Mouse (Mus musculus) layer of hippocampus, adult 2 months (tissue): Measurements from ENCODE around the gene Svs1. TPM values are rescaled to one million over a fixed set of nuclear protein-coding genes. Genes with fewer than 3 reads are reported as not detected.

Experiments used
- DNase-seq, 2 experiments: peaks; one replicate each; pipeline ENCODE4 v3.0.0; 2022; ENCODE audit warnings: low spot score in 2 of 2
- H3K27ac ChIP-seq: fragments of 200-600 bp; 2 replicates; pipeline ENCODE4 v1.8.1; 2022
- H3K4me3 ChIP-seq: fragments of 200-600 bp; 2 replicates; pipeline ENCODE4 v1.8.1; 2022; ENCODE audit warnings: mild to moderate bottlenecking
- CTCF ChIP-seq: fragments of 200-600 bp; conservative IDR thresholded peaks from 2 replicates; pipeline ENCODE4 v1.8.1; 2022; ENCODE audit warnings: antibody characterized with exemption, mild to moderate bottlenecking, moderate library complexity
- total RNA-seq, 2 experiments: library from RNA; stranded (reverse); gene quantifications; 2 replicates each; pipeline ENCODE4 v1.2.3; 2021

Svs1 gene
- total RNA-seq, 2 experiments from 2014 or later: not detected

- H3K4me3 ChIP-seq: no peak overlapping the region
- TF ChIP-seq CTCF: no peak
Observed at GRCm38 (mm10) chr6:48989971-48990370, 3.3 kb downstream of the Svs1 start.

DNA sequence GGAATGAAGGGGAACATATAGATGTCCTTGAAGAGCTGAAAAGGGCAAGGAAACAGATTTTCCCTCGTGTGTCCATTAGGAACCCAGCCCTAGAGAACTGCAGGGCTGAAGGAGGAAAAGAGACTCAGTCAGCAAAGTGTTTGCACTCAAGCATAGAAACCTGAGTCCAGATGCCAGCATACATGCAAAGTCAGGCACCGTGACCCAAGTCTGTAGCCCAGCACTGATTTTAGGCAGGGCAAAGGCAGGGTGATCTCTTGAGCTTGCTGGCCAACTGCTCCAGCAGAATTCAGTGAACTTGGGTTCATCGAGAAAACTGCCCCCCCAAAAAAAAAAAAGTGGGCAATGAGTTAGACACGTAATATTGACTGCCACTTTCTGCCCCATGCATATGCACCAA is 5.3 kb downstream of the Svs1 start:
- no peak for DNase-seq
- Histone ChIP-seq H3K4me3 (no peak overlapping the region), H3K27ac (no peak overlapping the region)
- no peak for TF ChIP-seq CTCF

More at GRCm38 (mm10) chr6:48989971-48990370, 3.3 kb downstream of the Svs1 start:
- H3K27ac ChIP-seq: no peak overlapping the region
- no peak for DNase-seq

DNA sequence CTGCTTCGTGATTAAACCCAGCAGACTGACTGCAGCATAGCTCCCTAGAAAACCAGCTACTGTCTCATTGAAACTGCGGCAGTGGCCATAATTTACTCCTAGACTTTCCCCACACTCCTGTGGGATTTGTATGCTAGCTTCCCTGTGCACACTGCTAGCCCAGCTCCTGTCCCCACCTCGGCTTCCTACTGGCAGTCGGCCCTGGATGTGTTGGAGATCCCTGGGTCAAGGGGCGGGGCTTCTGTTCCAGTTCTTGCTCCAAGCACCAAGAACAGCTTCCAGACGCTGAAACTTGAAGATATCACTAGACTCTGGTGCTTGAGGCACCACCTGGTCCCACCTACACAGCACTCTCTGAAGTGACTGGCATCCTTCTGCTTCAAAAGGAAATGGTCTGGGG is 11.5 kb downstream of the Svs1 start:
- DNase-seq: no peak
- Histone ChIP-seq H3K27ac (no peak overlapping the region), H3K4me3 (no peak overlapping the region)
- no peak for TF ChIP-seq CTCF

- TF ChIP-seq CTCF: no peak
- no peak overlapping the region for H3K4me3 ChIP-seq
- no peak for DNase-seq
- no peak overlapping the region for H3K27ac ChIP-seq
Observed at GRCm38 (mm10) chr6:48998796-48999195, 12.1 kb downstream of the Svs1 start.

GRCm38 (mm10) chr6:49003381-49003780 is 16.7 kb downstream of the Svs1 start:
- no peak for DNase-seq
- Histone ChIP-seq H3K4me3 (no peak overlapping the region), H3K27ac (no peak overlapping the region)
- TF ChIP-seq CTCF: peak; percentile 73

GRCm38 (mm10) chr6:49007981-49008380 is 21.3 kb downstream of the Svs1 start:
- peak; percentile 56 to 62 for DNase-seq
- Histone ChIP-seq H3K27ac (no peak overlapping the region; the same call in 1 of the 2 replicates), H3K4me3 (peak overlapping the region; percentile 52)
- TF ChIP-seq CTCF: peak; percentile 91

DNA sequence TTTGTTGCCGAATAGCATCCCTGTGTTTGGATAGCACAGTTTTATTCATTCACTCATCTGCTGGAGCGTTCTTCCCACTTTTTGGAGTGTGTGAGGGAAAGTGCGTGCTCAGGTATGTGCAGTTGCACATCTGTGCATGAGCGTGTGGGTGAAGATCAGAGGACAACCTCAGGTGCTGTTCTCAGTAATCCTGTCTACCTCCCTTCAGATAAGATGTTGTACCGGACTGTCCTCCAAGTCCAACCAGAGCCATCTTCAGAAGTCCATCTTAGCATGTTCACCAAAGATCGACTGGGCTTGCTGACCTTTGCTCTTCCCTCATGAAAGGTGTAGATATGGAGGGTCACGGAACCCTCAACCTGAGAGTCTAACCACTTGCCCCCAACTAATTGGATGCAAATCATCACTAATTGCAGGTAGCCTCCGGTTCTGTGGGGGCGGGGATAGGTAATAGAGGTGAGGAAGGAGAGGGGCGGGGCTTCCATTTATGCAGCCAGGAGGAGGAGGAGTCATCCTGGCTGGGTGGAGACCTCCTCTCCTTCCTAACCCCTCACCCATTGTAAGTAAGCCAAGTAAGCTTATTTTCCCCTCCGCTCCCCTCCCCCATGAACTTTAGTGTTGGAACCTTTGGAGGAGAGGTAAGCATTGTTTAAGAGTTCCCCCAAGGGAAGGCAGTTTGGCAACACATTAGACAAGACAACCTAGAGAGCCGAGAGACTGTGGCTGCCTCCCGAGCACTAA is 21.9 kb downstream of the Svs1 start:
- peak overlapping the region; percentile 52 for H3K4me3 ChIP-seq
- no peak for DNase-seq
- no peak for TF ChIP-seq CTCF
- no peak overlapping the region; the same call in 1 of the 2 replicates for H3K27ac ChIP-seq

DNA sequence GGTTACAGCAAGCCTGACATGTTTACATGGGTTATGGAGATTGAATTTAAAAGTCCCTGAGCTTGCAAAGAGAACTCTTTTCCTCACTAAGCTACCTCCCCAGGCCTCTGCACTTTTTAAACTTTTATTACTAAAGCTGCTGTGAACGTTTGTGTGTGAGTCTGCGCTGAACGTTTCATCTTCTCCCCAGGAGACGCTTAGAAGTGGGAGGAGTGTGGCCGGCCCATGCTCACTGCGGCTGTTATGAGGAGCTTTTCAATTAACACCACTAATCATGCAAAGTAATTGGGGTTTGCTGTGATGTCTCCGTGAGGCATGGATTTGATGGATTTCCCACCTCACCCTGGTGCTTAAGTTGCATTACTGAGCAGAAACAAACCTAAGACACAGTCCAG is 22.5 kb downstream of the Svs1 start:
- Histone ChIP-seq H3K4me3 (no peak overlapping the region), H3K27ac (no peak overlapping the region)
- DNase-seq: no peak
- TF ChIP-seq CTCF: no peak

GRCm38 (mm10) chr6:49009665-49010064 is 23.0 kb downstream of the Svs1 start:
- Histone ChIP-seq H3K27ac (no peak overlapping the region), H3K4me3 (no peak overlapping the region)
- peak; percentile 57 for TF ChIP-seq CTCF
- DNase-seq: no peak

DNA sequence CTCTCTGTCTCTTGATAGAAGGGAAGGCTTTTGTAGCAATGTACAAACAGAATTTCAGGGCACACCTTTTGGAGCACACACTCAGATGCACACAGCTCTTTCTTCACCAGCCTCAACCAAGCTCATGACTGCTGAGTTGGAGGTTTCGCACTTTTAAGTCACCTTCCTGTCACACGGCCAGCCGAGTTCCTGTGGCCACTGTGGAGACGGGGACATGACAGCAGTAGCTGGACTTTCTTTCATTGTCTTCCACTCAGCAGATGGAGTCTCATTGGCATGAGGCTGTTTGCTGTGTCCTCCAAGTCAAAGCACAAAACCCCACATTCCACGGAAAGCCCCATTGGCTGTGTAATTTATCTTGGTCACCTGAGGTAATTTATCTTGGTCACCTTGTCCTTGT is 24.5 kb downstream of the Svs1 start:
- TF ChIP-seq CTCF: no peak
- DNase-seq: no peak
- H3K4me3 ChIP-seq: no peak overlapping the region
- H3K27ac ChIP-seq: no peak overlapping the region

DNA sequence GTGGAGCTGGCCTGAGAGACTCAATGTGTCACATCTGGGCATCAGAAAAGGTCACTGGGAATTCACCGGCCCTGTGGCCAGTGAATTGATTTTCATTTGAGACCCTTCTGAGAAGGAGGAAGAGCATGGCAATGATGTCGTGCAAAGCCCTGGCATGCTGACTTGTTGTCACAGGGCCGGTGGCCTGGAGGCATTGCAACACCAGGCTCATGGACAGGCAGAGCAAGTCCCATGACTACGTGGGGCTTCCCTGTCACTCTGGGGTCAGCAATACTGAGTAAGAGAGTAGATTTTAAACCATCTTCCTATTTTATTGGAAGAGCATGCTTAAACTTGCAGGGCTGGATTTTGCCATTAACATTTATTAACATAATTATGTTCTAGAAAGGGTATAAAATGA is 26.4 kb downstream of the Svs1 start:
- no peak for TF ChIP-seq CTCF
- Histone ChIP-seq H3K4me3 (no peak overlapping the region), H3K27ac (no peak overlapping the region)
- no peak for DNase-seq

GRCm38 (mm10) chr6:49013458-49013857 is 26.8 kb downstream of the Svs1 start:
- TF ChIP-seq CTCF: no peak
- DNase-seq: no peak
- Histone ChIP-seq H3K4me3 (no peak overlapping the region), H3K27ac (no peak overlapping the region)

GRCm38 (mm10) chr6:49017150-49017549 is 30.5 kb downstream of the Svs1 start:
- DNase-seq: no peak
- TF ChIP-seq CTCF: no peak
- Histone ChIP-seq H3K4me3 (no peak overlapping the region), H3K27ac (no peak overlapping the region)

- Histone ChIP-seq H3K4me3 (no peak overlapping the region), H3K27ac (no peak overlapping the region)
- no peak for TF ChIP-seq CTCF
- DNase-seq: no peak
Observed at GRCm38 (mm10) chr6:49019341-49019740, 32.7 kb downstream of the Svs1 start.
